Mouse (Mus musculus): ENCODE data around the gene Arf1.

Arf1 gene

GRCm38 (mm10) chr11:59187706-59188105 is 40.4 kb downstream of the Arf1 start:
- no peak for DNase-seq

GRCm38 (mm10) chr11:59185490-59185889 is 42.6 kb downstream of the Arf1 start:
- no peak for DNase-seq

GRCm38 (mm10) chr11:59183821-59184220 is 44.2 kb downstream of the Arf1 start:
- peak; percentile 54 for DNase-seq

GRCm38 (mm10) chr11:59182864-59183331 is 45.2 kb downstream of the Arf1 start, which contains the start of gene Gjc2:
Gjc2 (minus strand) TSS chr11:59183213.
- no peak for DNase-seq

GRCm38 (mm10) chr11:59176921-59177320 is 51.1 kb downstream of the Arf1 start:
- no peak for DNase-seq

- no peak for DNase-seq
These were observed 51.6 kb downstream of the Arf1 start for GRCm38 (mm10) chr11:59176475-59176874.

- no peak for DNase-seq
These were observed 53.8 kb downstream of the Arf1 start for GRCm38 (mm10) chr11:59174189-59174838.

GRCm38 (mm10) chr11:59170549-59170948 is 57.5 kb downstream of the Arf1 start:
- DNase-seq: no peak

- DNase-seq: no peak
These were observed 58.3 kb downstream of the Arf1 start for GRCm38 (mm10) chr11:59169807-59170206.

GRCm38 (mm10) chr11:59165616-59166241 is 62.3 kb downstream of the Arf1 start:
- DNase-seq: no peak

- DNase-seq: no peak
These were observed 63.7 kb downstream of the Arf1 start for GRCm38 (mm10) chr11:59164384-59164783.

GRCm38 (mm10) chr11:59163255-59164236 is 64.5 kb downstream of the Arf1 start, which contains the start of gene Iba57:
Iba57 (minus strand) TSS chr11:59163739.
- DNase-seq: peak; percentile 99

- no peak for DNase-seq
These were observed 65.4 kb downstream of the Arf1 start for GRCm38 (mm10) chr11:59162443-59163254.
